Mouse (Mus musculus): Measurements from ENCODE around the gene Phpt1.

GRCm38 (mm10) chr2:25534178-25534865 lies 40.7 kb downstream of the Phpt1 start:
- TF ChIP-seq MAFK (IDR thresholded peaks at IDR 0.05; ENCODE audit: insufficient read depth, low read depth, low read length), result no peak
- TF ChIP-seq ZNF384 (IDR thresholded peaks at IDR 0.05; ENCODE audit: low read depth, low read length), result no peak
